Mouse (Mus musculus) hindbrain, embryonic 13.5 days (tissue): ENCODE measurements around the gene Ctbp2. TPM values are rescaled to one million over a fixed set of nuclear protein-coding genes. Genes with fewer than 3 reads are reported as not detected.

Source experiments
- ATAC-seq: fragments of 200-750 bp; cut with Nextera tagmentation; 2 replicates; pipeline ENCODE4 v1.8.0; 2017; ENCODE audit warnings: moderate TSS enrichment; ENCODE audit not compliant: low FRiP score
- H3K27ac ChIP-seq: fragments of 300-500 bp; sonication (generic); 2 replicates; pipeline ENCODE4 v1.5.1; 2015; ENCODE audit warnings: inconsistent platforms, mild to moderate bottlenecking, moderate library complexity
- H3K27me3 ChIP-seq: fragments of 300-500 bp; sonication (generic); 2 replicates; pipeline ENCODE4 v1.6.1; 2015; ENCODE audit warnings: mild to moderate bottlenecking, inconsistent platforms
- H3K36me3 ChIP-seq: fragments of 300-500 bp; sonication (generic); 2 replicates; pipeline ENCODE4 v1.6.1; 2015; ENCODE audit warnings: mild to moderate bottlenecking, inconsistent platforms
- H3K4me1 ChIP-seq: fragments of 300-500 bp; sonication (generic); replicated peaks from 2 replicates; pipeline ENCODE4 v1.6.1; 2015; ENCODE audit warnings: inconsistent platforms
- H3K4me2 ChIP-seq: fragments of 300-500 bp; sonication (generic); 2 replicates; pipeline ENCODE4 v1.6.1; 2015; ENCODE audit warnings: inconsistent platforms, mild to moderate bottlenecking, moderate library complexity
- H3K4me3 ChIP-seq: fragments of 300-500 bp; sonication (generic); 2 replicates; pipeline ENCODE4 v1.5.1; 2015; ENCODE audit warnings: mild to moderate bottlenecking, inconsistent platforms
- H3K9ac ChIP-seq: fragments of 300-500 bp; sonication (generic); 2 replicates; pipeline ENCODE4 v1.6.1; 2015; ENCODE audit warnings: mild to moderate bottlenecking, inconsistent platforms
- H3K9me3 ChIP-seq: fragments of 300-500 bp; sonication (generic); 2 replicates; pipeline ENCODE4 v1.6.1; 2016; ENCODE audit warnings: inconsistent platforms
- WGBS: fragments of 180-500 bp; shearing (Covaris S2); methylation state at CpG from one replicate; pipeline ENCODE4 v1.1.7; 2015; 5-methylcytosine and 5-hydroxymethylcytosine counted together
- polyA plus RNA-seq: library from polyadenylated mRNA; unstranded; fragments of >200 nt; fragmentation: Nextera tagmentation; extraction: Ambion mirVana; gene quantifications from 2 replicates; pipeline ENCODE4 v1.2.1, GENCODE M21; 2015

Gene Ctbp2
- polyA plus RNA-seq: 82.8 and 85.6 TPM in 2 replicates

- peak within 1 kb of the TSS; percentile 99 for H3K4me2 ChIP-seq
- peaks cover 26% of the 10 kb centered on the region for H3K27me3 ChIP-seq
- H3K36me3 ChIP-seq: no peaks in the 10 kb centered on the region
- peak within 1 kb of the TSS; percentile 90 for H3K4me3 ChIP-seq
- no peaks in the 10 kb centered on the region for H3K9me3 ChIP-seq
- under 1% methylated on average over 59 of the region's 59 CpGs for WGBS
- H3K27ac ChIP-seq: peak within 1 kb of the TSS; percentile 99
- ATAC-seq: peak; percentile 63
- H3K4me1 ChIP-seq: peaks cover 28% of the 10 kb centered on the region
- H3K9ac ChIP-seq: peak within 1 kb of the TSS; percentile 96
Measured at GRCm38 (mm10) chr7:133123999-133124700, at the start of gene Ctbp2. Gene Ctbp2, minus strand, starts transcription at chr7:133124354.

DNA sequence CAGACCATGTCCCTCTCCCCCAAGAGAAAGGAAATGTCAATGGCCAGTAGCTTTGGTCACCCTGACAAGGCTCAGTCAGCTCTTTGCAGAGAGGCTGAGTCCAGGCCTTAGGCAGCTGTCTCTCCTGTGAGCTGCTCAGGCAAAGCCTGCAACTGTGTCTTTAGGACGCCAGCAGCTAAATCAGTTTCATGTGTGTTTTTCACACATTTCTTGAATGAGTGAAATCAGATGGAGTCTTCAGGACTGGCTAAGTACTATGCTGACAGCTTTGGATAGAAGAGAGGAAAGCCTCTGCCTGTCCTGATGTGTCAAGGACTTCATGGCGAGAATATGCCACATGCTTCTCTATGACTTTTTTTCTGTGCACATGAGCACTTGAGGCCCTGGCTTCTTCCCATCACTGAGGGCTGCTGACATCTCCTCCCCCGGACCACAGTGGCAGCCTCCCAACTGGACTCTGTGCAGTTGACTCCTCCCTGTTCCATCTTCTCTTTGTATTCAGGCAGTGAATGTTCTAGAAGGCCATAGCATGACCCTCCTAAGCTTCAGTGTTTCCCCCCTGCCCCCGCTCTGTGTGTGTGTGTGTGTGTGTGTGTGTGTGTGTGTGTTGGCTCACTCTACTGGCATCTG lies 47.4 kb upstream of the Ctbp2 start:
- Histone ChIP-seq H3K36me3 (no peaks in the 10 kb centered on the region), H3K9me3 (no peaks in the 10 kb centered on the region), H3K27ac (no peak overlapping the region), H3K4me1 (0 out of 2 replicates have a peak, but pooled peaks cover under 1% of the 10 kb centered on the region), H3K4me3 (no peak overlapping the region), H3K4me2 (no peak overlapping the region), H3K27me3 (no peaks in the 10 kb centered on the region), H3K9ac (no peak overlapping the region)
- ATAC-seq: no peak
- WGBS: 87% methylated on average over 4 of the region's 4 CpGs

DNA sequence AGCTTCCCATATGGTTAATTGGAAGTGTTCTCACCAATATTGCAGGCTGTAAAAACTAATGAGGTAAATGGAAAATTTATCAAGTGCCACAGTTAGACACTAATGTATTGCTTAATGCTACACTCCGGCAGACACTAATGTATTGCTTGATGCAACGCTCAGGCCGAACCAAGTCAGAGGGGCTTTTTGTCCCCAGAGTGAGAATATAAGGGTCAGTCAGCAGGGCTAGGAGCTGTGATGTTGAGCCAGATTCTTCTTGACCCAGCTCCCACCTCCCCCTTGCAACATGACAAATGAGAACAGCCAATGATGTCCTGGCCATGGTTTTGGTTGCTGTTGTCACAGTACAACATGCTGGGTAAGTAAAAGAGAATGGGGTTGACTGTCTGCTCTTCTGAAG lies 44.8 kb upstream of the Ctbp2 start:
- Histone ChIP-seq H3K36me3 (no peaks in the 10 kb centered on the region), H3K27ac (no peak overlapping the region), H3K4me3 (no peak overlapping the region), H3K27me3 (no peaks in the 10 kb centered on the region), H3K4me2 (no peak overlapping the region), H3K9me3 (no peaks in the 10 kb centered on the region), H3K4me1 (peaks cover 8% of the 10 kb centered on the region), H3K9ac (no peak overlapping the region)
- ATAC-seq: no peak
- WGBS: 76% methylated on average over 3 of the region's 3 CpGs

- Histone ChIP-seq H3K27me3 (no peaks in the 10 kb centered on the region), H3K9ac (no peak overlapping the region), H3K9me3 (no peaks in the 10 kb centered on the region), H3K36me3 (no peaks in the 10 kb centered on the region), H3K27ac (no peak overlapping the region), H3K4me2 (no peak overlapping the region), H3K4me1 (peaks cover 8% of the 10 kb centered on the region), H3K4me3 (no peak overlapping the region)
- WGBS: 96% methylated on average over 2 of the region's 2 CpGs
- ATAC-seq: no peak
Measured at GRCm38 (mm10) chr7:133167903-133168302, 43.7 kb upstream of the Ctbp2 start.

DNA sequence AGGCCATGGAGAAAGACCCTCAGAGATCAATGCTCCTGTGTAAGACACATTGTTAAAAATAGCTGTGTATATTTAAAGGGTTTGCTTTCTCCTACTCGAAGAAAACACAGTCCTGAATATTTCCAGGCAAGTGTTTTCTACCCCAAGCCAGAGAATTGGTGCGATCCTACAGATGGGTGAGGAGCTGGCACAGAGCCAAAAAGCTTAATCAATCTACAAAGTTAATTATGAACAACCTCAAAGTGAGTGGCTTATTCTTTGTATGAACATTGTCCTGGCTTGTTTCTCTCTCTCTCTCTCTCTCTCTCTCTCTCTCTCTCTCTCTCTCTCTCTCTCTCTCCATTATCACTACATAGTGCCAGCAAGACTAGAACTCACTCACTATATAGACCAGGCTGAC lies 40.6 kb upstream of the Ctbp2 start:
- 58% methylated on average over 2 of the region's 2 CpGs for WGBS

GRCm38 (mm10) chr7:133163011-133163410 lies 38.9 kb upstream of the Ctbp2 start:
- Histone ChIP-seq H3K27me3 (no peaks in the 10 kb centered on the region), H3K27ac (no peak overlapping the region), H3K4me3 (no peak overlapping the region), H3K36me3 (no peaks in the 10 kb centered on the region), H3K9me3 (no peaks in the 10 kb centered on the region), H3K4me2 (no peak overlapping the region), H3K9ac (no peak overlapping the region), H3K4me1 (peaks cover 8% of the 10 kb centered on the region)
- ATAC-seq: no peak
- WGBS: 60% methylated on average over 5 of the region's 5 CpGs

More for the DNA sequence above, 40.6 kb upstream of the Ctbp2 start:
- Histone ChIP-seq H3K4me1 (peaks cover 8% of the 10 kb centered on the region), H3K9ac (no peak overlapping the region), H3K4me2 (no peak overlapping the region), H3K27me3 (no peaks in the 10 kb centered on the region), H3K9me3 (no peaks in the 10 kb centered on the region), H3K27ac (no peak overlapping the region), H3K4me3 (no peak overlapping the region), H3K36me3 (no peaks in the 10 kb centered on the region)
- ATAC-seq: no peak

GRCm38 (mm10) chr7:133162131-133162530 lies 38.0 kb upstream of the Ctbp2 start:
- Histone ChIP-seq H3K27ac (no peak overlapping the region), H3K36me3 (no peaks in the 10 kb centered on the region), H3K4me1 (peaks cover 8% of the 10 kb centered on the region), H3K27me3 (no peaks in the 10 kb centered on the region), H3K4me3 (no peak overlapping the region), H3K9me3 (no peaks in the 10 kb centered on the region), H3K9ac (no peak overlapping the region), H3K4me2 (no peak overlapping the region)
- no peak for ATAC-seq
- 69% methylated on average over 2 of the region's 2 CpGs for WGBS

DNA sequence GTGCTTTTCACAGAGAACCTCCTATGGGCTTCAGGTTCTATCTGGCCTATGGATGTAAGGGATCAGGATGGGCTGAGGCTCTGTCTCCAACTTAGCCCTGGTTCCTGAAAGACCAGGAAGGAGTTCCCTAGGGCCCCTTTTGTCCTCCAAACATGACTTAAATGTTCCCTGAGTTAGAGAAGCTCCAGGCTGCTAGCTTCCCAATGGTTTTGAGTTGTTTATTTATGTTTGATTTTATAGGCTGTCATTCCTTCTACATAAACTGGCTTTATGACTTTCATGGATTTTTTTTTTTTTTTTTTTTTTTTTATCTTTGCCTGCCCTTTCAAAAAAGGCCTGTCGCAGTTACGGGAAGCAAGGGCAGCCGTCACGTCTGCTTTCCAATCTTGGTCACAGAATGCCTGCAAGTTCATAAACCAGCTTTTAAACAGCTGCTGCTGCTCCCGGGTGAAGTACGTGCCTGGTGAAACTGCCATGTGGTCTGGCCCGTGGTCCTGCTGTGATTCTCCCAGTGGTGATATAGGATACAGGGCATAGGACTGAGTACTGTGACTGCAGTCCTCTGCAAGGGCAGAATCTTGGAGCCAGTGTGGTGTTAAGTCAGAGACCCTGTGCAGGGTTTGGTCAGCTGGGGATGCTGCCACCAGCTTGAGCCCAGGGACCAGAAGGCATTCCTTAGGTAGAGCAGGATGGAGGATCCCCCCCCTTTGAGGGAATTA lies 37.4 kb upstream of the Ctbp2 start:
- H3K9me3 ChIP-seq: no peaks in the 10 kb centered on the region
- H3K36me3 ChIP-seq: no peaks in the 10 kb centered on the region
- no peaks in the 10 kb centered on the region for H3K27me3 ChIP-seq
- ATAC-seq: no peak
- WGBS: 62% methylated on average over 7 of the region's 7 CpGs
- H3K4me1 ChIP-seq: peaks cover 8% of the 10 kb centered on the region
- no peak overlapping the region for H3K27ac ChIP-seq
- H3K9ac ChIP-seq: no peak overlapping the region
- H3K4me2 ChIP-seq: no peak overlapping the region
- no peak overlapping the region for H3K4me3 ChIP-seq

DNA sequence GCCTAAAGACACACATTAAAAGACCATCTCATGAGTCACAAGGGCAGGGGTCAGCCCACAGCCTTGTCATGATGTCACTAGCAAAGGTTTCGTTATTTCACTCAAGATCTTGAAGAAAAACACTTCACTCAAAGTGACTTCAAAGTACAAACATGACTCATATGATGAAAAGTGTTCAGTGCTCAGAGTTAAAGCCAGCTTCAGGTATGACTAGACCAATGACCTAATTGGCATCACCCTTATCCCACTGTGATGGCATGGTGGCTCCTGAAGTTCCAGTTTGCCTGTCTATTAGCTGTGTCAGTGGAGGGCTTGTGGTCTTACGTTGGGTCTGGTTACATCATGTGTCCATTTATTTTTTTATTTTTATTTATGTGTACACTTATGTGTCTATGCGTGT lies 35.4 kb upstream of the Ctbp2 start:
- no peak overlapping the region for H3K27ac ChIP-seq
- no peaks in the 10 kb centered on the region for H3K36me3 ChIP-seq
- no peak for ATAC-seq
- no peak overlapping the region for H3K4me2 ChIP-seq
- H3K27me3 ChIP-seq: no peaks in the 10 kb centered on the region
- no peak overlapping the region for H3K9ac ChIP-seq
- WGBS: 93% methylated on average over 3 of the region's 3 CpGs
- no peaks in the 10 kb centered on the region for H3K9me3 ChIP-seq
- peaks cover 15% of the 10 kb centered on the region for H3K4me1 ChIP-seq
- no peak overlapping the region for H3K4me3 ChIP-seq

GRCm38 (mm10) chr7:133155621-133156020 lies 31.5 kb upstream of the Ctbp2 start:
- 68% methylated on average over 12 of the region's 12 CpGs for WGBS
- H3K4me3 ChIP-seq: no peak overlapping the region
- H3K9ac ChIP-seq: no peak overlapping the region
- no peaks in the 10 kb centered on the region for H3K27me3 ChIP-seq
- H3K9me3 ChIP-seq: no peaks in the 10 kb centered on the region
- peaks cover 8% of the 10 kb centered on the region; the same call in 1 of the 2 replicates for H3K4me1 ChIP-seq
- no peak overlapping the region for H3K27ac ChIP-seq
- H3K36me3 ChIP-seq: no peaks in the 10 kb centered on the region
- no peak overlapping the region for H3K4me2 ChIP-seq
- no peak for ATAC-seq

DNA sequence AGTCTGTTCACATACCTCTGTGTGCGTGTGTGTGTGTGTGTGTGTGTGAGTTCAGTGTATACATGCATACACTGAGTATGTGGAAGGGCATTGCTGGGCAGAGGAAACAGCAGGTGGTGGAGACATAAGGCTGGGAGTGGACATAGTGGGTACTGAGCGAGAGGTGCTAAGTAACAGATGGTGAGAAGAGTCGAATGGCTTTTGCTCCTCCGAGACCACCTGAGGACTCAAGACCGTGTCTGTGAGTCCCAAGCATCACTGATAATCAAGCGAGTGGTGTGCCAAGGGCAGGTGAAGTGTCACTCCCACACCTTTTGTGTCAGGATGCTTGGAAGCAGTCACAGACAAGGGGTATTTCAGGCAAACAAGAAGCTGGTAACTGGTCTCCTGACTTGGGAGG lies 30.7 kb upstream of the Ctbp2 start:
- Histone ChIP-seq H3K27ac (no peak overlapping the region), H3K9me3 (no peaks in the 10 kb centered on the region), H3K36me3 (no peaks in the 10 kb centered on the region), H3K27me3 (no peaks in the 10 kb centered on the region), H3K4me1 (peaks cover 8% of the 10 kb centered on the region; the same call in 1 of the 2 replicates), H3K4me3 (no peak overlapping the region), H3K9ac (no peak overlapping the region), H3K4me2 (no peak overlapping the region)
- WGBS: 77% methylated on average over 6 of the region's 6 CpGs
- no peak for ATAC-seq

- Histone ChIP-seq H3K27ac (no peak overlapping the region), H3K4me3 (no peak overlapping the region), H3K4me1 (no peaks in the 10 kb centered on the region), H3K27me3 (no peaks in the 10 kb centered on the region), H3K36me3 (no peaks in the 10 kb centered on the region), H3K9ac (no peak overlapping the region), H3K4me2 (no peak overlapping the region), H3K9me3 (no peaks in the 10 kb centered on the region)
- no peak for ATAC-seq
- 84% methylated on average over 8 of the region's 8 CpGs for WGBS
Measured at GRCm38 (mm10) chr7:133139689-133140336, 15.7 kb upstream of the Ctbp2 start.
